ENCODE assay signal across 8 mouse cellular contexts in the genomic region with DNA sequence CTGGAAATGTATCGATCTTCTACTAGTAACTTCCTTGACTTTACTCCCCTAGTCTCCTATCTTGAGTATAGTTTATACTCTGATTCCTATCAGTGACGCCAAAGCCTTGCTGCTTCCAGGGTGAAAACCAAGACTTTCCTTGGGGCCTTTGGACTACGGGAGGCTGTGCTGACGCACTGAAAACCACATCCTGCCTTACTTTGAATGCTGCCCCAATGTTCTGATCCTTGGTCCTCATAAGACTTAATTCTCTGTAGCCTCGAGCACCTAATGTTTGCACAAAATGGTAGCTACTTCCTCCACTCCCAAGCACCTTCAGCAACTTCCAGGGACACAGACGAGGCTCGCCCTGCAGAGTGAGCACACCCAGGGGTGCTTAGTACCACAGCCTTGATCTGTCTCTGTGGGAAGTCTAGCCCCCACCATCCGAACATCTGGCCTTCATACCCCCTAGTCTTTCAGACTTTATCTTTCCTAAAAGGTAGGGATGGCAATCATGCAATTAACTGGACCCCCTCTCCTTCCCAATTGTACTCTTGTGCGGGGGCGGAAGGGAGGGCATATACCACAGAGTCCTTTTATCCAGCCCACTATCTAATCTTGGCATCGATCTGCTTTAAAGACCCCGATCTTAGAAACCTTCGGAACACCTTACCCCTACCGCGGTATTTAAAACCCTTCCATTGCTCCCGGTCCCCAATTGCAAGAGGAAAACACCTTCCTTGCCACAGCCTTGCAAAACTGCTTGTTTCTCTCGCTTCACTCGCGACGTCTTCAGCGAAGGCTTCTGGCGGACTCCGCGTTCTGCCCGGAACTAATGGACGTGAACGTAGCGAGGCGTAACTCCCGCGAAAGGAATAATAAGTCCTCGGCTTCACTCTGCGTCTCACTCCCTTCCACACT. TPM values are rescaled to one million over a fixed set of nuclear protein-coding genes. Genes with fewer than 3 reads are reported as not detected.
DNase-seq lines count a peak whose midpoint lies in the region; ATAC-seq and TF ChIP-seq lines count a peak whose summit lies in the region.

No protein-coding gene starts in this region.

- no peaks in the 10 kb centered on the region for H3K9me3 ChIP-seq in kidney, postnatal 0 days (replicated peaks; ENCODE audit: low read length)
- H3K9me3 ChIP-seq in hindbrain, embryonic 11.5 days (ENCODE audit: control insufficient read depth, low read length), result no peaks in the 10 kb centered on the region
- no peaks in the 10 kb centered on the region for H3K9me3 ChIP-seq in midbrain, embryonic 12.5 days

- no peak for TF ChIP-seq CTCF in kidney, postnatal 0 days (IDR thresholded peaks at IDR 0.05; ENCODE audit: low read depth)

- H3K27ac ChIP-seq in kidney, postnatal 0 days, result peak overlapping the region; percentile 77
- H3K27ac ChIP-seq in hindbrain, embryonic 11.5 days (ENCODE audit: low read depth, low read length), result peak overlapping the region; percentile 69
- H3K27ac ChIP-seq in midbrain, embryonic 12.5 days (replicated peaks), result peak overlapping the region; percentile 76

- DNase-seq in kidney, postnatal 0 days (ENCODE audit: low spot score), result no peak
- no peak for DNase-seq in kidney, postnatal 25 days
- DNase-seq in hindbrain, embryonic 11.5 days (ENCODE audit: low spot score), result peak; percentile 2
- DNase-seq in spleen, postnatal 10 days (ENCODE audit: low spot score in 2 of 2), result no peak
- no peak for DNase-seq in layer of hippocampus, adult 11-12 months (ENCODE audit: low spot score)

- no peaks in the 10 kb centered on the region for H3K36me3 ChIP-seq in kidney, postnatal 0 days (ENCODE audit: insufficient read depth, low read length)
- no peaks in the 10 kb centered on the region for H3K36me3 ChIP-seq in hindbrain, embryonic 11.5 days (ENCODE audit: control insufficient read depth, insufficient read depth, low read length)
- H3K36me3 ChIP-seq in midbrain, embryonic 12.5 days, result no peaks in the 10 kb centered on the region

- H3K4me2 ChIP-seq in kidney, postnatal 0 days (ENCODE audit: low read length), result peak overlapping the region; percentile 94
- H3K4me2 ChIP-seq in hindbrain, embryonic 11.5 days (replicated peaks; ENCODE audit: low read depth, low read length), result peak overlapping the region; percentile 89
- H3K4me2 ChIP-seq in midbrain, embryonic 12.5 days (replicated peaks), result peak overlapping the region; percentile 97

- ATAC-seq in kidney, postnatal 0 days (replicated peaks; ENCODE audit: low FRiP score, low read depth), result peak; percentile 18; the same call in 1 of the 2 replicates
- peak; percentile 37 for ATAC-seq in activated CD4-positive, CD25-positive, alpha-beta regulatory T cell, adult 4 months
- peak; percentile 33; the same call in 1 of the 2 replicates for ATAC-seq in hindbrain, embryonic 11.5 days (ENCODE audit: low FRiP score)
- ATAC-seq in midbrain, embryonic 12.5 days (ENCODE audit: low FRiP score, low read depth), result peak; percentile 20; the same call in 1 of the 2 replicates
- ATAC-seq in monocyte, adult 5-6 weeks (replicated peaks; ENCODE audit: insufficient number of reproducible peaks, low FRiP score, low TSS enrichment, poor library complexity, severe bottlenecking), result no peak

- H3K4me1 ChIP-seq in kidney, postnatal 0 days (replicated peaks; ENCODE audit: insufficient read depth, low read length), result peaks cover 4% of the 10 kb centered on the region; the same call in 1 of the 2 replicates
- H3K4me1 ChIP-seq in hindbrain, embryonic 11.5 days (replicated peaks; ENCODE audit: control insufficient read depth, insufficient read depth, low read length), result peaks cover 2% of the 10 kb centered on the region; the same call in 1 of the 2 replicates
- peaks cover 36% of the 10 kb centered on the region for H3K4me1 ChIP-seq in midbrain, embryonic 12.5 days

- H3K27me3 ChIP-seq in kidney, postnatal 0 days (ENCODE audit: insufficient read depth, low read length), result no peaks in the 10 kb centered on the region
- no peaks in the 10 kb centered on the region for H3K27me3 ChIP-seq in hindbrain, embryonic 11.5 days (ENCODE audit: control insufficient read depth, insufficient read depth, low read length)
- no peaks in the 10 kb centered on the region for H3K27me3 ChIP-seq in midbrain, embryonic 12.5 days

- 9% methylated on average over 33 of the region's 33 CpGs for WGBS in kidney, postnatal 0 days
- WGBS in hindbrain, embryonic 11.5 days, result 12% methylated on average over 33 of the region's 33 CpGs
- 11% methylated on average over 33 of the region's 33 CpGs for WGBS in midbrain, embryonic 12.5 days

- peak overlapping the region; percentile 90 for H3K9ac ChIP-seq in kidney, postnatal 0 days (ENCODE audit: low read depth, low read length)
- peak overlapping the region; percentile 80 for H3K9ac ChIP-seq in hindbrain, embryonic 11.5 days (ENCODE audit: low read depth, low read length)
- H3K9ac ChIP-seq in midbrain, embryonic 12.5 days (replicated peaks), result peak overlapping the region; percentile 91

- H3K4me3 ChIP-seq in kidney, postnatal 0 days (replicated peaks; ENCODE audit: low read depth, low read length), result peak overlapping the region; percentile 90
- peak overlapping the region; percentile 79 for H3K4me3 ChIP-seq in hindbrain, embryonic 11.5 days (ENCODE audit: low read depth, low read length)
- peak overlapping the region; percentile 92 for H3K4me3 ChIP-seq in midbrain, embryonic 12.5 days

RNA-seq across cellular contexts. Expression of gene Gan, which starts 0.8 kb away (rescaled TPM):
- 1.1 and 1.2 TPM in 2 replicates for polyA plus RNA-seq in kidney, postnatal 0 days (2015; fragmentation: Nextera tagmentation; extraction: Ambion mirVana)
- 1 to 10 TPM; 2.1 to 2.2 TPM for polyA plus RNA-seq in activated CD4-positive, CD25-positive, alpha-beta regulatory T cell, adult 4 months (2017; shearing (Covaris generic))
- 2.9 and 3.2 TPM in 2 replicates for polyA plus RNA-seq in hindbrain, embryonic 11.5 days (2014; fragmentation: Nextera tagmentation; extraction: Ambion mirVana)
- 2.6 and 3.2 TPM in 2 replicates for polyA plus RNA-seq in midbrain, embryonic 12.5 days (2016; fragmentation: Nextera tagmentation; extraction: Ambion mirVana)
- 2.3 to 6.9 TPM (median 2.6 TPM) in 3 replicates for total RNA-seq in monocyte, adult 5-6 weeks (2017)
